Mouse (Mus musculus) G1E (cell line): ENCODE measurements around the gene Sec22c. TPM values are rescaled to one million over a fixed set of nuclear protein-coding genes. Genes with fewer than 3 reads are reported as not detected.

ENCODE experiments used
- ATAC-seq: 2 replicates; pipeline ENCODE4 v1.8.0; 2016; ENCODE audit warnings: mild to moderate bottlenecking; ENCODE audit not compliant: insufficient number of reproducible peaks, poor library complexity, low FRiP score, severe bottlenecking; ENCODE audit errors: extremely low read depth
- DNase-seq: peaks from one replicate; pipeline ENCODE4 v3.0.0; 2012; ENCODE audit warnings: low spot score
- H3K27me3 ChIP-seq: 2 replicates; pipeline ENCODE4 v1.6.1; 2012; ENCODE audit warnings: mild to moderate bottlenecking, low read length, inconsistent platforms; ENCODE audit not compliant: insufficient read depth
- H3K36me3 ChIP-seq: replicated peaks from 2 replicates; pipeline ENCODE3; 2012; ENCODE audit warnings: mild to moderate bottlenecking, inconsistent platforms
- H3K4me1 ChIP-seq: 2 replicates; pipeline ENCODE4 v1.6.1; 2012; ENCODE audit warnings: low read depth, low read length, inconsistent platforms, mixed read lengths; ENCODE audit not compliant: insufficient read depth
- H3K4me3 ChIP-seq: 2 replicates; pipeline ENCODE4 v1.5.1; 2012; ENCODE audit warnings: low read depth, mild to moderate bottlenecking, inconsistent platforms, low read length, moderate library complexity, mixed read lengths
- H3K9me3 ChIP-seq: replicated peaks from 2 replicates; pipeline ENCODE4 v1.6.1; 2012; ENCODE audit warnings: inconsistent platforms
- CTCF ChIP-seq: IDR thresholded peaks from 2 replicates; pipeline ENCODE4 v1.5.1; 2012; ENCODE audit warnings: low read depth, low read length, inconsistent platforms, mixed read lengths
- GATA1 ChIP-seq: IDR thresholded peaks from 2 replicates; pipeline ENCODE4 v1.6.1; 2012; ENCODE audit warnings: borderline replicate concordance, low read length, inconsistent platforms, mixed read lengths
- GATA2 ChIP-seq: IDR thresholded peaks from 2 replicates; pipeline ENCODE4 v1.6.1; 2012; ENCODE audit warnings: low read depth, low read length, inconsistent platforms, borderline replicate concordance
- POLR2AphosphoS5 ChIP-seq: IDR thresholded peaks from 2 replicates; pipeline ENCODE4 v1.6.1; 2012; ENCODE audit warnings: low read depth, low read length, inconsistent platforms; ENCODE audit not compliant: insufficient replicate concordance
- TAL1 ChIP-seq: conservative IDR thresholded peaks from 2 replicates; pipeline ENCODE4 v1.6.1; 2012; ENCODE audit warnings: low read depth, low read length, inconsistent platforms, mixed read lengths
- polyA plus RNA-seq: library from polyadenylated mRNA; stranded (reverse); fragments of >175 nt; gene quantifications from 2 replicates; pipeline ENCODE4 v1.2.3, GENCODE M21; 2012
- total RNA-seq, 2 experiments: library from RNA; stranded (forward) in 1 of 2; stranded (reverse) in 1 of 2; fragments of 200-1000 nt in 1 of 2; fragments of >200 nt in 1 of 2; fragmentation: Nextera tagmentation in 1 of 2; gene quantifications; 2 replicates each; pipeline ENCODE4 v1.2.3; 2014 to 2017

The Sec22c gene
- total and polyA plus RNA-seq, 3 experiments, result 3.6 to 4.8 (median 4.7) TPM

- TF ChIP-seq TAL1, result no peak
- TF ChIP-seq GATA1, result no peak
- TF ChIP-seq CTCF, result no peak
- no peak for TF ChIP-seq GATA2
- TF ChIP-seq POLR2AphosphoS5, result no peak
- Histone ChIP-seq H3K4me1 (no peaks in the 10 kb centered on the region), H3K9me3 (no peaks in the 10 kb centered on the region), H3K4me3 (no peak overlapping the region), H3K36me3 (no peaks in the 10 kb centered on the region), H3K27me3 (peaks cover 10% of the 10 kb centered on the region; the same call in 1 of the 2 replicates)
- DNase-seq (no peak), ATAC-seq (no peak)
These were observed 45.5 kb downstream of the Sec22c start for GRCm38 (mm10) chr9:121659791-121660190.

- DNase-seq (no peak), ATAC-seq (no peak)
- Histone ChIP-seq H3K27me3 (peaks cover 6% of the 10 kb centered on the region; the same call in 1 of the 2 replicates), H3K9me3 (no peaks in the 10 kb centered on the region), H3K4me3 (no peak overlapping the region), H3K4me1 (no peaks in the 10 kb centered on the region), H3K36me3 (no peaks in the 10 kb centered on the region)
- TF ChIP-seq TAL1 (no peak), GATA2 (no peak), GATA1 (no peak), POLR2AphosphoS5 (no peak), CTCF (no peak)
These were observed 47.0 kb downstream of the Sec22c start for GRCm38 (mm10) chr9:121658248-121658647.

GRCm38 (mm10) chr9:121657143-121657542 is 48.1 kb downstream of the Sec22c start:
- Histone ChIP-seq H3K4me3 (no peak overlapping the region), H3K4me1 (no peaks in the 10 kb centered on the region), H3K9me3 (no peaks in the 10 kb centered on the region), H3K36me3 (no peaks in the 10 kb centered on the region), H3K27me3 (peaks cover 2% of the 10 kb centered on the region; the same call in 1 of the 2 replicates)
- DNase-seq, result no peak
- ATAC-seq, result no peak
- TF ChIP-seq POLR2AphosphoS5, result no peak
- no peak for TF ChIP-seq TAL1

GRCm38 (mm10) chr9:121656322-121656721 is 49.0 kb downstream of the Sec22c start:
- no peak for ATAC-seq

GRCm38 (mm10) chr9:121653668-121654067 is 51.6 kb downstream of the Sec22c start:
- no peaks in the 10 kb centered on the region for H3K36me3 ChIP-seq
- H3K4me3 ChIP-seq, result no peak overlapping the region
- no peaks in the 10 kb centered on the region; the same call in 1 of the 2 replicates for H3K27me3 ChIP-seq
- no peaks in the 10 kb centered on the region for H3K4me1 ChIP-seq
- H3K9me3 ChIP-seq, result no peaks in the 10 kb centered on the region
- DNase-seq (no peak), ATAC-seq (no peak)
- TF ChIP-seq GATA1, result no peak
- no peak for TF ChIP-seq POLR2AphosphoS5
- TF ChIP-seq GATA2, result no peak
- TF ChIP-seq CTCF, result no peak
- no peak for TF ChIP-seq TAL1

More at GRCm38 (mm10) chr9:121656322-121656721, 49.0 kb downstream of the Sec22c start:
- DNase-seq, result no peak
- no peak for TF ChIP-seq GATA1
- TF ChIP-seq GATA2, result no peak
- TF ChIP-seq CTCF, result no peak
- no peak for TF ChIP-seq POLR2AphosphoS5
- TF ChIP-seq TAL1, result no peak
- H3K4me1 ChIP-seq, result no peaks in the 10 kb centered on the region
- no peaks in the 10 kb centered on the region for H3K36me3 ChIP-seq
- no peaks in the 10 kb centered on the region for H3K9me3 ChIP-seq
- H3K4me3 ChIP-seq, result no peak overlapping the region
- H3K27me3 ChIP-seq, result peaks cover 2% of the 10 kb centered on the region; the same call in 1 of the 2 replicates

GRCm38 (mm10) chr9:121647026-121647425 is 58.3 kb downstream of the Sec22c start:
- TF ChIP-seq GATA1 (no peak), TAL1 (no peak)
- Histone ChIP-seq H3K9me3 (peaks cover 9% of the 10 kb centered on the region), H3K36me3 (no peaks in the 10 kb centered on the region), H3K27me3 (peaks cover 2% of the 10 kb centered on the region; the same call in 1 of the 2 replicates), H3K4me3 (no peak overlapping the region), H3K4me1 (no peaks in the 10 kb centered on the region)
- DNase-seq (no peak), ATAC-seq (no peak)

- peaks cover 2% of the 10 kb centered on the region; the same call in 1 of the 2 replicates for H3K27me3 ChIP-seq
These were observed 60.4 kb downstream of the Sec22c start for GRCm38 (mm10) chr9:121644855-121645254.

More at GRCm38 (mm10) chr9:121644855-121645254, 60.4 kb downstream of the Sec22c start:
- Histone ChIP-seq H3K4me3 (no peak overlapping the region), H3K4me1 (no peaks in the 10 kb centered on the region), H3K9me3 (peaks cover 10% of the 10 kb centered on the region), H3K36me3 (no peaks in the 10 kb centered on the region)
- no peak for TF ChIP-seq GATA2
- TF ChIP-seq TAL1, result no peak
- TF ChIP-seq GATA1, result no peak
- TF ChIP-seq CTCF, result no peak
- no peak for TF ChIP-seq POLR2AphosphoS5
- no peak for ATAC-seq
- DNase-seq, result no peak
